Mouse (Mus musculus) heart, embryonic 11.5 days (tissue): ENCODE data around the gene Pde10a. TPM values are rescaled to one million over a fixed set of nuclear protein-coding genes. Genes with fewer than 3 reads are reported as not detected.

Experiments used
- ATAC-seq: fragments of 200-750 bp; cut with Nextera tagmentation; replicated peaks from 2 replicates; pipeline ENCODE4 v1.8.0; 2017; ENCODE audit warnings: moderate library complexity; ENCODE audit not compliant: insufficient number of reproducible peaks, low FRiP score, low TSS enrichment
- H3K27ac ChIP-seq: fragments of 300-500 bp; sonication (generic); 2 replicates; pipeline ENCODE4 v1.5.1; 2014; ENCODE audit warnings: mild to moderate bottlenecking, low read depth, low read length
- H3K27me3 ChIP-seq: fragments of 300-500 bp; sonication (generic); 2 replicates; pipeline ENCODE4 v1.6.1; 2014; ENCODE audit warnings: mild to moderate bottlenecking, low read length, mixed read lengths; ENCODE audit not compliant: control insufficient read depth, insufficient read depth
- H3K36me3 ChIP-seq: fragments of 300-500 bp; sonication (generic); 2 replicates; pipeline ENCODE4 v1.6.1; 2014; ENCODE audit warnings: mild to moderate bottlenecking, low read length, moderate library complexity, mixed read lengths; ENCODE audit not compliant: control insufficient read depth, insufficient read depth
- H3K4me1 ChIP-seq: fragments of 300-500 bp; sonication (generic); 2 replicates; pipeline ENCODE4 v1.6.1; 2014; ENCODE audit warnings: low read length; ENCODE audit not compliant: control insufficient read depth, insufficient read depth
- H3K4me2 ChIP-seq: fragments of 300-500 bp; sonication (generic); 2 replicates; pipeline ENCODE4 v1.6.1; 2014; ENCODE audit warnings: mild to moderate bottlenecking, moderate library complexity
- H3K4me3 ChIP-seq: fragments of 300-500 bp; sonication (generic); 2 replicates; pipeline ENCODE4 v1.5.1; 2014; ENCODE audit warnings: low read depth, low read length
- H3K9ac ChIP-seq: fragments of 300-500 bp; sonication (generic); 2 replicates; pipeline ENCODE4 v1.6.1; 2014; ENCODE audit warnings: mild to moderate bottlenecking, low read depth, low read length, moderate library complexity
- H3K9me3 ChIP-seq: fragments of 300-500 bp; sonication (generic); replicated peaks from 2 replicates; pipeline ENCODE4 v1.6.1; 2016; ENCODE audit warnings: low read length; ENCODE audit not compliant: control insufficient read depth
- WGBS: fragments of 180-500 bp; shearing (Covaris S2); extraction: QIAGEN DNeasy Blood & Tissue Kit; methylation state at CpG from one replicate; pipeline ENCODE4 v1.1.7; 2014; ENCODE audit not compliant: insufficient replicate concordance; 5-methylcytosine and 5-hydroxymethylcytosine counted together
- polyA plus RNA-seq: library from polyadenylated mRNA; unstranded; fragments of >200 nt; fragmentation: Nextera tagmentation; extraction: Ambion mirVana; gene quantifications from 2 replicates; pipeline ENCODE4 v1.2.1, GENCODE M21; 2014

Pde10a gene
- polyA plus RNA-seq, 1 experiment from 2014 or later = 4.1 TPM

- no peak overlapping the region for H3K9ac ChIP-seq
- H3K27ac ChIP-seq = no peak overlapping the region
- no peak for ATAC-seq
- no peak overlapping the region for H3K4me3 ChIP-seq
- H3K9me3 ChIP-seq = no peaks in the 10 kb centered on the region
- H3K36me3 ChIP-seq = no peaks in the 10 kb centered on the region
- 0 out of 2 replicates have a peak, but pooled peaks cover 3% of the 10 kb centered on the region for H3K4me1 ChIP-seq
- H3K27me3 ChIP-seq = 0 out of 2 replicates have a peak, but pooled peaks cover 3% of the 10 kb centered on the region
- 81% methylated on average over 5 of the region's 5 CpGs for WGBS
- H3K4me2 ChIP-seq = no peak overlapping the region
Observed at GRCm38 (mm10) chr17:8888639-8889038, 363.5 kb downstream of the Pde10a start.

- H3K27me3 ChIP-seq = 0 out of 2 replicates have a peak, but pooled peaks cover 3% of the 10 kb centered on the region
- H3K9me3 ChIP-seq = no peaks in the 10 kb centered on the region
- no peak overlapping the region for H3K4me3 ChIP-seq
- H3K9ac ChIP-seq = no peak overlapping the region
- H3K27ac ChIP-seq = no peak overlapping the region
- H3K4me2 ChIP-seq = no peak overlapping the region
- 0 out of 2 replicates have a peak, but pooled peaks cover 3% of the 10 kb centered on the region for H3K4me1 ChIP-seq
- no peaks in the 10 kb centered on the region for H3K36me3 ChIP-seq
- ATAC-seq = no peak
- WGBS = 72% methylated on average over 13 of the region's 13 CpGs
Observed at GRCm38 (mm10) chr17:8892193-8892985, 367.2 kb downstream of the Pde10a start.

- Histone ChIP-seq H3K36me3 (no peaks in the 10 kb centered on the region), H3K4me2 (no peak overlapping the region), H3K4me3 (no peak overlapping the region), H3K9me3 (no peaks in the 10 kb centered on the region), H3K27ac (no peak overlapping the region), H3K9ac (no peak overlapping the region), H3K4me1 (0 out of 2 replicates have a peak, but pooled peaks cover 3% of the 10 kb centered on the region), H3K27me3 (0 out of 2 replicates have a peak, but pooled peaks cover 3% of the 10 kb centered on the region)
- no peak for ATAC-seq
- 62% methylated on average over 14 of the region's 14 CpGs for WGBS
Observed at GRCm38 (mm10) chr17:8895991-8896390, 370.8 kb downstream of the Pde10a start.

- Histone ChIP-seq H3K9ac (no peak overlapping the region), H3K36me3 (no peaks in the 10 kb centered on the region), H3K4me2 (no peak overlapping the region), H3K4me1 (0 out of 2 replicates have a peak, but pooled peaks cover 3% of the 10 kb centered on the region), H3K9me3 (no peaks in the 10 kb centered on the region), H3K27me3 (no peaks in the 10 kb centered on the region), H3K27ac (no peak overlapping the region), H3K4me3 (no peak overlapping the region)
- ATAC-seq = no peak
- 82% methylated on average over 10 of the region's 10 CpGs for WGBS
Observed at GRCm38 (mm10) chr17:8897749-8898148, 372.6 kb downstream of the Pde10a start.

GRCm38 (mm10) chr17:8898221-8898620, 373.0 kb downstream of the Pde10a start:
- Histone ChIP-seq H3K4me2 (no peak overlapping the region), H3K4me3 (no peak overlapping the region), H3K9me3 (no peaks in the 10 kb centered on the region), H3K36me3 (no peaks in the 10 kb centered on the region), H3K27me3 (no peaks in the 10 kb centered on the region), H3K4me1 (0 out of 2 replicates have a peak, but pooled peaks cover under 1% of the 10 kb centered on the region), H3K27ac (no peak overlapping the region), H3K9ac (no peak overlapping the region)
- 87% methylated on average over 8 of the region's 8 CpGs for WGBS
- no peak for ATAC-seq

GRCm38 (mm10) chr17:8899212-8899611, 374.0 kb downstream of the Pde10a start:
- H3K4me3 ChIP-seq = no peak overlapping the region
- H3K27ac ChIP-seq = no peak overlapping the region
- 83% methylated on average over 7 of the region's 7 CpGs for WGBS
- H3K9me3 ChIP-seq = no peaks in the 10 kb centered on the region
- no peaks in the 10 kb centered on the region for H3K4me1 ChIP-seq
- ATAC-seq = no peak
- no peaks in the 10 kb centered on the region for H3K27me3 ChIP-seq
- no peaks in the 10 kb centered on the region for H3K36me3 ChIP-seq
- H3K4me2 ChIP-seq = no peak overlapping the region
- no peak overlapping the region for H3K9ac ChIP-seq

- no peak for ATAC-seq
- H3K4me3 ChIP-seq = no peak overlapping the region
- H3K4me1 ChIP-seq = no peaks in the 10 kb centered on the region
- H3K36me3 ChIP-seq = no peaks in the 10 kb centered on the region
- no peaks in the 10 kb centered on the region for H3K27me3 ChIP-seq
- no peak overlapping the region for H3K4me2 ChIP-seq
- no peak overlapping the region for H3K9ac ChIP-seq
- H3K9me3 ChIP-seq = no peaks in the 10 kb centered on the region
- 84% methylated on average over 5 of the region's 5 CpGs for WGBS
- no peak overlapping the region for H3K27ac ChIP-seq
Observed at GRCm38 (mm10) chr17:8903555-8904283, 378.5 kb downstream of the Pde10a start.

- Histone ChIP-seq H3K27me3 (no peaks in the 10 kb centered on the region), H3K36me3 (no peaks in the 10 kb centered on the region), H3K9me3 (no peaks in the 10 kb centered on the region), H3K4me1 (no peaks in the 10 kb centered on the region), H3K4me3 (no peak overlapping the region), H3K4me2 (no peak overlapping the region), H3K9ac (no peak overlapping the region), H3K27ac (no peak overlapping the region)
- whole genome bisulfite sequencing = 62% methylated on average over 5 of the region's 5 CpGs
- ATAC-seq = no peak
Observed at GRCm38 (mm10) chr17:8910571-8910970, 385.4 kb downstream of the Pde10a start.
